Mouse (Mus musculus) kidney, postnatal 0 days (tissue): Measurements from ENCODE around the gene 2900026A02Rik. TPM values are rescaled to one million over a fixed set of nuclear protein-coding genes. Genes with fewer than 3 reads are reported as not detected.

Experiments used
- ATAC-seq: fragments of 200-750 bp; cut with Nextera tagmentation; replicated peaks from 2 replicates; pipeline ENCODE4 v1.8.0; 2017; ENCODE audit warnings: low read depth, moderate number of reproducible peaks, moderate TSS enrichment, moderate library complexity; ENCODE audit not compliant: low FRiP score
- DNase-seq: peaks from one replicate; pipeline ENCODE4 v3.0.0-alpha.2; 2016; ENCODE audit warnings: low spot score
- H3K27ac ChIP-seq: fragments of 300-500 bp; sonication (generic); 2 replicates; pipeline ENCODE4 v1.5.1; 2014; ENCODE audit warnings: mild to moderate bottlenecking
- H3K27me3 ChIP-seq: fragments of 300-500 bp; sonication (generic); 2 replicates; pipeline ENCODE4 v1.6.1; 2014; ENCODE audit warnings: low read length, mixed read lengths; ENCODE audit not compliant: insufficient read depth
- H3K36me3 ChIP-seq: fragments of 300-500 bp; sonication (generic); 2 replicates; pipeline ENCODE4 v1.6.1; 2014; ENCODE audit warnings: low read length, mixed read lengths; ENCODE audit not compliant: insufficient read depth
- H3K4me1 ChIP-seq: fragments of 300-500 bp; sonication (generic); replicated peaks from 2 replicates; pipeline ENCODE4 v1.6.1; 2014; ENCODE audit warnings: antibody characterized with exemption, low read length, mixed read lengths; ENCODE audit not compliant: insufficient read depth
- H3K4me2 ChIP-seq: fragments of 300-500 bp; sonication (generic); 2 replicates; pipeline ENCODE4 v1.6.1; 2014; ENCODE audit warnings: mild to moderate bottlenecking, low read length, moderate library complexity, mixed read lengths
- H3K4me3 ChIP-seq: fragments of 300-500 bp; sonication (generic); replicated peaks from 2 replicates; pipeline ENCODE4 v1.5.1; 2014; ENCODE audit warnings: low read depth, low read length
- H3K9ac ChIP-seq: fragments of 300-500 bp; sonication (generic); 2 replicates; pipeline ENCODE4 v1.6.1; 2014; ENCODE audit warnings: low read depth, low read length
- H3K9me3 ChIP-seq: fragments of 300-500 bp; sonication (generic); replicated peaks from 2 replicates; pipeline ENCODE4 v1.6.1; 2016; ENCODE audit warnings: low read length, inconsistent platforms, mixed read lengths
- CTCF ChIP-seq: IDR thresholded peaks from 2 replicates; pipeline ENCODE4 v1.5.1; 2016; ENCODE audit warnings: antibody characterized with exemption, low read depth, mild to moderate bottlenecking, moderate library complexity
- WGBS: fragments of 180-500 bp; shearing (Covaris S2); extraction: QIAGEN DNeasy Blood & Tissue Kit; methylation state at CpG from one replicate; pipeline ENCODE4 v1.1.7; 2014; 5-methylcytosine and 5-hydroxymethylcytosine counted together
- polyA plus RNA-seq: library from polyadenylated mRNA; unstranded; fragments of >200 nt; fragmentation: Nextera tagmentation; extraction: Ambion mirVana; gene quantifications from 2 replicates; pipeline ENCODE4 v1.2.1, GENCODE M21; 2015

The 2900026A02Rik gene
- polyA plus RNA-seq, 1 experiment from 2014 or later, result 4.8 TPM

GRCm38 (mm10) chr5:113164448-113164847 is 56.6 kb downstream of the 2900026A02Rik start:
- Histone ChIP-seq H3K4me2 (no peak overlapping the region), H3K9me3 (no peaks in the 10 kb centered on the region), H3K27ac (no peak overlapping the region), H3K36me3 (no peaks in the 10 kb centered on the region), H3K4me1 (no peaks in the 10 kb centered on the region; the same call in 1 of the 2 replicates), H3K4me3 (no peak overlapping the region), H3K9ac (no peak overlapping the region), H3K27me3 (no peaks in the 10 kb centered on the region)
- 47% methylated on average over 9 of the region's 9 CpGs for WGBS
- no peak for DNase-seq
- peak; percentile 60 for ATAC-seq
- TF ChIP-seq CTCF, result no peak

- H3K36me3 ChIP-seq, result no peaks in the 10 kb centered on the region
- H3K27ac ChIP-seq, result no peak overlapping the region
- H3K27me3 ChIP-seq, result no peaks in the 10 kb centered on the region
- no peak for ATAC-seq
- H3K4me1 ChIP-seq, result peaks cover 7% of the 10 kb centered on the region
- 0 out of 2 replicates have a peak overlapping the region, but pooled peaks have one; percentile 5 for H3K9ac ChIP-seq
- 0 out of 2 replicates have a peak overlapping the region, but pooled peaks have one; percentile 3 for H3K4me3 ChIP-seq
- TF ChIP-seq CTCF, result 0 out of 2 replicates have a peak, but pooled peaks have one; percentile 3
- peak overlapping the region; percentile 48 for H3K4me2 ChIP-seq
- DNase-seq, result no peak
- WGBS, result 14% methylated on average over 13 of the region's 13 CpGs
- no peaks in the 10 kb centered on the region for H3K9me3 ChIP-seq
Observed at GRCm38 (mm10) chr5:113163116-113163515, 57.9 kb downstream of the 2900026A02Rik start.

GRCm38 (mm10) chr5:113162699-113163098 is 58.3 kb downstream of the 2900026A02Rik start:
- peaks cover 7% of the 10 kb centered on the region for H3K4me1 ChIP-seq
- H3K9me3 ChIP-seq, result no peaks in the 10 kb centered on the region
- DNase-seq (no peak), ATAC-seq (no peak)
- H3K27me3 ChIP-seq, result no peaks in the 10 kb centered on the region
- 0 out of 2 replicates have a peak overlapping the region, but pooled peaks have one; percentile 5 for H3K9ac ChIP-seq
- peak overlapping the region; percentile 48 for H3K4me2 ChIP-seq
- WGBS, result 20% methylated on average over 9 of the region's 9 CpGs
- H3K27ac ChIP-seq, result no peak overlapping the region
- H3K36me3 ChIP-seq, result no peaks in the 10 kb centered on the region
- 0 out of 2 replicates have a peak overlapping the region, but pooled peaks have one; percentile 3 for H3K4me3 ChIP-seq
- no peak for TF ChIP-seq CTCF

GRCm38 (mm10) chr5:113161576-113161975 is 59.5 kb downstream of the 2900026A02Rik start:
- H3K9me3 ChIP-seq, result no peaks in the 10 kb centered on the region
- no peaks in the 10 kb centered on the region for H3K36me3 ChIP-seq
- H3K4me3 ChIP-seq, result no peak overlapping the region
- no peaks in the 10 kb centered on the region for H3K27me3 ChIP-seq
- no peak for TF ChIP-seq CTCF
- H3K4me2 ChIP-seq, result no peak overlapping the region
- WGBS, result 92% methylated on average over 6 of the region's 6 CpGs
- H3K4me1 ChIP-seq, result peaks cover 7% of the 10 kb centered on the region
- no peak overlapping the region for H3K27ac ChIP-seq
- ATAC-seq (no peak), DNase-seq (no peak)
- no peak overlapping the region for H3K9ac ChIP-seq

GRCm38 (mm10) chr5:113160320-113160719 is 60.7 kb downstream of the 2900026A02Rik start:
- H3K9me3 ChIP-seq, result no peaks in the 10 kb centered on the region
- H3K27me3 ChIP-seq, result no peaks in the 10 kb centered on the region
- no peaks in the 10 kb centered on the region for H3K36me3 ChIP-seq
- DNase-seq (no peak), ATAC-seq (no peak)
- 54% methylated on average over 10 of the region's 10 CpGs for WGBS
- H3K4me3 ChIP-seq, result no peak overlapping the region
- no peak overlapping the region for H3K4me2 ChIP-seq
- TF ChIP-seq CTCF, result no peak
- peaks cover 7% of the 10 kb centered on the region for H3K4me1 ChIP-seq
- H3K9ac ChIP-seq, result no peak overlapping the region
- no peak overlapping the region for H3K27ac ChIP-seq

GRCm38 (mm10) chr5:113158759-113159355 is 62.2 kb downstream of the 2900026A02Rik start:
- ATAC-seq (no peak), DNase-seq (peak; percentile 44)
- Histone ChIP-seq H3K4me3 (no peak overlapping the region), H3K4me2 (no peak overlapping the region), H3K9me3 (no peaks in the 10 kb centered on the region), H3K9ac (no peak overlapping the region), H3K27me3 (no peaks in the 10 kb centered on the region), H3K36me3 (no peaks in the 10 kb centered on the region), H3K27ac (no peak overlapping the region), H3K4me1 (peaks cover 7% of the 10 kb centered on the region)
- WGBS, result 26% methylated on average over 8 of the region's 8 CpGs
- TF ChIP-seq CTCF, result no peak
